Mouse (Mus musculus): Measurements from ENCODE around the gene Gclm.
A peak's percentile ranks its signal among the peaks of the same experiment; 100 is the strongest.

The Gclm gene

DNA sequence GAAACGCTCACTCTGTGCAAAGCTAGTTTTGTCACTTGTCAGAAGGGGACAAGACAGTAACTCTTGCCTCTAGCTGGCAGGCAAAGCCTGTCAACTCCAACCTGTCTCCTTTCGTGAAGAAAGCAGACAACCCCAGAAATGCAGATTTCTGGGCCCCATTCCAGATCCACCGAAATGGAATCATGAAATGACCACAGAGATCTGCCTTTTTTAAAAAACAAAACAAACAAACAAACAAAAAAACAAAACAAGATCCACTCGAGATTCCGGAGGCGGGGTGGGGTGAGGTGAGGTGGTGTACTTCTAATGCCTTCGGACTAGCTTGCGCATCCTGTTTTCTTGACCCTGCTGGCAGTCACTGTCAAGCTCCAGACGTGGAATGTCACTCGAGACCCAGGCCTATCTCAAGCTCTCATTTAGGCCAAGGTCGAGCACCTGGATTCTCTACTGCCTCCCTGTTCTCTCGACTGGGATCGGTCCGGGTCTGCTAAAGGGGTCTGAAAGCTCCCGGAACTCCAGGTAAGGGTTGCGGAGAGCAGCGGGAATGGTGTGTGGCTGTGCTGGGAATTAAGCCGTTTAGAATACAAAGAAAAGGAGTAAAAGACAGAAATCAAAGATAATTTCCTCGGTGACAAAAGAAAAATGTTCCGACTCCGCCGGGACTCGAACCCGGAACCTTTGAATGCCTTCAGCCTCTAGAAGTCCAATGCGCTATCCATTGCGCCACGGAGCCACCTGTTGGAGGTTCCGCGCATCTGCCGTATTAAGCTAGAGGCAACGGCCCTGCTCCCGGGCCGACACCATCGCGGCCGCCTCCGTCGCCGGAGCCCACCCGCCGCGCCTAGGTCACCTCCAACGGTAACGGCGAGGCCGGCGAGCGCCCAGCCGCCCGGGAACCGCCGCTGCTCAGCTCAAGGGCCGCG is 47.2 kb downstream of the Gclm start:
- peak; percentile 88 to 97 for DNase-seq (ENCODE audit: low spot score in 2 of 2)

DNA sequence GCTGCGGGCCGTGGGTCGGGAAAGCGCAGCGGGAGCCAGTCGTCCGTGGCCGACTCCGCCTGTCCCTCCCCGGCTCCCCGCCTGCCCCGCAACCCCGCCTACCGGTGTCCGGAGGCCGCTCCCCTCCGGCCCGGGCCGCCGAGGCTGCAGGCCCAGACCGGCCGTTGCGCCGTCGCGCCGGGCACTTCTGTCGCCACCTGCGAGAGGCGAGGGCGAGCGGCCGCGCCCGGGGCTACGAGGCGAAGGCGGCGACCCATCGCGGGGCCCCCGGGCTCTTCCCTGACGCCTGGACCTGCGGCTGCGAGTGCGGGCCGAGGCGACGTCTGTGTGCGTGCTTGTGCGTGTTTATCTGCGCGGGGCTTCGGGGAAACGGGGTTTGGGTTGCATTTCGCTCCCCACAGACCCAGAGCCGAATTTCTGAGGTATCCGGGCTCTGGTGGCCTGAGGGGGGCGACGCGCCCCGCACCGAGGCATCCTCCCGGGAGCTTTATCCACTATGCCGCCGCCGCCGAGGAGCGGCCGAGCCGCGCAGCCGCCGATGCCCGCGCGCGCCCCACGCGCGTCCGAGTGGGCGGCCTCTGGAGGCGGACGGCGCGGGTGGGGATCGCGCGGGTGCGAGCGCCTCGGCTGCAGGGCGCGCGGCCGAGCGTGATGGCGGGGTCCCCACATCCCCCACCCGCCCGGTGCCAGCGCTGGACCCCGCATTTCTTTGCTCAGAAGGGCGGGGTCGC is 48.0 kb downstream of the Gclm start:
- DNase-seq (ENCODE audit: low spot score in 2 of 2), result peak in 1 of 2 experiments; percentile 17

DNA sequence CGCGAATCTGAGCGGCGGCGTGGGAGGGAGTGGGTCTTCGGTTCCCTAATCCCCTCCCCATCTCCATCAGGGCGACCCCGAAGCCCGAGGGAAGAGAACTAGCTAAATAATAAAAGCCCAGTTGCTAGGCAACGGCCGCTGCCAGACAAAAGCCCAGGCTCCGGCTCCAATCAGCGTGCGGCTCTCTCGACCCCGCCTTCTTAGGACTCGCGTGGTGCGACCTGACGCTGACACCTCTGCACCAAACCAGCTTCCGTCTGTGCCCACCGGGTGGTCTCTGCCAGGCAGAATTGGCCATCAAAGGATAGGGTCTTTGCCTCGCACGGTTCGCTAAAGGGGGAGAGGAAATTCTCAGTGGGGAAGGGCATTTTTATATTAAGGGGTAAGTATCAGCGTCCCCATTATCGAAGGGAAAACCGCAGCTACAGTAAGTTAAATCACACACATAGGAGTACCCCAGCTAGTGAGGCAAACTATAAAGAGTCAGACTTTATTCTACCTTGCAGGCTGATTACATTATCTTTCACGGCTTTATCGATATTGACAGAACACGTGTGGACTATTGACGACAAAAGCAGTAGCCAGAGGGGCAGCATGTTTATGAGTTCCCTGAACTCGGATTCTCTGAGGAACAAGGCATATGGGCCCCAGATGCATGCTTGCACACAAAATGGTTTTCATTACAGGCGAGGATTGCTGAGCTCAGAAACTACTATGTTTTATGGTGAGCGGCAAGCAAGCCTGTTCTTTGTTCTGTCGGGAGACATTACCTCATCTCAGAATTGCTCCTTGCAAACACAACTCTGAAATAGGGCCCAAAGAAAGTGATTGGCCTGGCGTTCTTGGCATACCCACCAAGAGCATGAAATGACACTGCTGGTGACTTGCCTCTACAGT is 48.8 kb downstream of the Gclm start, which contains the start of gene Bcar3:
Gene Bcar3 (plus strand): TSS at position 183 of the 897 bp plus-strand sequence.
- peak; percentile 80 to 84 for DNase-seq (ENCODE audit: low spot score in 2 of 2)

DNA sequence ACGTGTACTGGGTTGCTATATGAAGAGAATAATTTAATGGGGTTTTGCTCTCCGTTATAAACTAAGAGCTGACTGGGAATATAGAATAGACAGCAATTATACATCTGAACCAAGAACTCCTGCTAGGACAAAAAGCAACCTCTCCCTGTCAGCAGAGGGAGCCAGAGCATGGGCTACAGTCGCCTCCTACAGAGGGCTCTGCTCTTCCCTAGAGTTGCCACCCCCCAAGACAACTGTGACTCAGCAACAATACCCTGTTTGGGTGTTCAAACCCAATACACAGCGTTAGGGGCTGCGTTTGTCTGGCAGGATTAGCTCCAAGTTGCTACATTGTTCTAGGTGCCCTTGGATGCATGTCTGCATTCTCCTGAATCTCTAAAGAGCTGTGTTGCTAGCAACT is 50.2 kb downstream of the Gclm start:
- DNase-seq (ENCODE audit: low spot score in 2 of 2), result peak; percentile 39 to 64

DNA sequence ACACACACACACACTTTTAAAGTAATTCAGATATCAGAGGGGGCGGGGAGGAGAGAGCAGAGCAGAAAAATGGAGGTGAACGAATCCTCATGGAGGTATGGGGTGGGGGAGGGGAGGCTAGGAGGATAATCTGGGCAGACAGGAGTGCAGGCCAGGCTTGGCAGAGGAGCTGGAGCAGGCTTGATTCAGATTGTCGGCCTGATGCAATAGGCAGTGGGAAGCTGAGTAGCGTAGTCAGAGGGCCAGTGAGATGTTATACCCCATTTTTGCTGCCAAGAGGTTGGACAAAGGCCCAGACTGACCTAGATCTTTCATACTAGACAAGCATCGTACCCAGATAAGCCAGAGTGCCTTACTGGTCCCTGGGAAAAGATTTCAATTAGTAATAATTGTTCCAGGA is 51.6 kb downstream of the Gclm start:
- no peak for DNase-seq (ENCODE audit: low spot score in 2 of 2)

DNA sequence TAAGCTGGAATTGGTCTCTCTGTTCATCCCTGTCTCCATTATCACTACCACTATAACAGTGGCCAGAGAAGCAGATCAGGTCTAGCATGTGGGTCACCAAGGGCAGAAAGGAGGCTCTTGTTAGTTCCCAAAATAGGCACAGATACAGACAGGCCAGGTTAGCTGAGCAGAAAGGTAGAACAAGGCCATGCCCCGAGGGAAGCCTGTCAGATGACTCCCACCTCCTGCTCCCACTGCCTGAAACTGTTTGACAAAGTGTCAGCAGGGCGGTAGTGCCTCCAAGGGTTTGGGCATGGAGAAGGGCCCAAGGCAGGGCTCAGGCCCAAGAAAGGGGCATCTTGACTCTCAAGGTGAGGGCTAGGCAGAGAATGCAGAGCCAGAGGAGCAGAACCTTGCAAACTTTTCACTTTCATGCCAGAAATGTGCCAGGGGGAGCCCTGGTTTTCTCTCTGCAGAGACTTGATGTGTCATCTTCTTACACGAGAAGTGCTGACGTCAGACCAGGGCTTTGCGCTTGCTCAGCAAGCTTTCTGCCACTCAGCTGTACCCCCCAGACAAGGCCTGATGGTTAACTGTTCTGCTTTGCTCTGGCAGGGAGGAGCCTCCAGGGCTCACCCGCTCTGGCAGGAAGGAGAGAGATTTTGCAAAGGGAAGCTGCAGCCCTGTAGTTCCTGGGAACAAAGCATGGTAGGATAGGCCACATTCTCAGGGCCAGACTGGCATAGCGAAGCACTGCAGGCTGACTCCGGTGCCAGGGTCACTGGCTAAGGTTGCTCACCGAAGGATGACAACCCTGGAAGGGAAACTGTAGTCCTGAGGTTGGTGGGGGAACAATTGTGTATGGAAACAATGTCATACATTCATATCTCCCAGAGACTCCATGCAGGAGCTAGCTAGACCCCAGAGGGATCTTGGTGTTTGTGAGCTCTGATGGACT is 55.9 kb downstream of the Gclm start:
- DNase-seq (ENCODE audit: low spot score in 2 of 2), result peak; percentile 35 to 41

DNA sequence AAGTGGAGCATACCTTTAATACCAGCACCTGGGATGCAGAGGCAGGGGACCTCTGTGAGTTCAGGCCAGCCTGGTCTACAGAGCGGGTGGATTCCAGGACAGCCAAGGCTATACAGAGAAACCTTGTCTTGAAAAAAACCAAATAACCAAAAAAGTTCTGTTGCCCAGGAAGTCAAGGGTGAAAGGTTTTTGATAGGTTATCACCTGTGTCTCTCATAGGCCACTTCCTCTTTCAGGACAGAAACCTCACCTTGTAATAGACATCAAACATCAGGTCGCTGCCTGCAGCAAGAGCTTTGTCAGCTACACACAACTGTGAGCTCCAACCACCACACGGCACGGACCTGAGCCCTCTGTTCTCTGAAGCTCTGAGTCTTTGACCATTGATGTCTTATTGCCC is 59.2 kb downstream of the Gclm start:
- DNase-seq (ENCODE audit: low spot score in 2 of 2), result no peak

DNA sequence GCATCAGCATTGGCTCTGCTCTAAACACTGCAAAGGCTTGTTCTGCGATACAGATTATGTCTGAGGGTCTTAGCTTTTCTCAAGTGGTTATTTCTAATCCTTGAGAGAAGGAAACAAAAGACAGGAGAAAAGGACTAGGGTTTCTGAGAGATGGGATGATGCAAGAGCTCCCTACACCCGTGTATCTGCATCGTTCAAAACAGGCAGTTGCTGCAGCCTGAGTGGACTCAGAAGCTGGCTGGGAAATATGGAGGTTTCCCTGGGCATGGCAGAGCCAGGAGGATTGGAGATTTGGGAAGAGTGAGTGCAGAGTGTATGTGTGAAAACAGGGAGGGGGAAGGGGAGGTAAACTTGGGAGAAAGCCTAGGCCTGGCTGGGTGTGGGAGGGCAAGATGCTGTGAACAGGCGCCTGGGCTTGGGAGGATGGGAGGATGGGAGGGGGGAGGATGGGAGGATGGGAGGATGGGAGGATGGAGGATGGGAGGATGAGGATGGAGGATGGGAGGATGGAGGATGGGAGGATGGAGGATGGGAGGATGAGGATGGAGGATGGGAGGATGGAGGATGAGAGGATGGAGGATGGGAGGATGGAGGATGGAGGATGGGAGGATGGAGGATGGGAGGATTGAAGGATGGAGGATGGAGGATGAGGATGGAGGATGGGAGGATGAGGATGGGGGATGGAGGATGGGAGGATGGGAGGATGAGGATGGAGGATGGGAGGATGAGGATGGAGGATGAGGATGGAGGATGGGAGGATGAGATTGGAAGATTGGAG is 62.7 kb downstream of the Gclm start:
- no peak for DNase-seq (ENCODE audit: low spot score in 2 of 2)

DNA sequence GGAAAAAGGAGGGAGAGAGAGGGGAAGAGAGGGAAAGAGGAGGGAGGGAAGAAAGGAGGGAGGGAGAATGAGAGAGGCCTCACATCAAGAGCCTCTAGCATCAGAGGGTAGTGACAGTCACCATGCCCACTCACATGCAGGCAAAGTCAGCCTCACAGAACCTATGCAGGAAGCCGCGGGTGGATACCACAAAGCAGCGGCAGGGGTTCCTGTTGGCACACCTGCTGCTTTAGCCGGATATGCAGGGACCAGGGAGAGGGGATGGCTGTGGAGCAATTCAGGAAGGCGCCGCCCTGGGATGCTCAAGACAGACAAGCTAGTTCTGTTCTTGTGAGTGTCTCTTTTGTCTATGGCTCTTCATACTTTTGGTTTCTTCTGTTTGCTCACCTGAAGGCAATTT is 63.6 kb downstream of the Gclm start:
- DNase-seq (ENCODE audit: low spot score in 2 of 2), result no peak

DNA sequence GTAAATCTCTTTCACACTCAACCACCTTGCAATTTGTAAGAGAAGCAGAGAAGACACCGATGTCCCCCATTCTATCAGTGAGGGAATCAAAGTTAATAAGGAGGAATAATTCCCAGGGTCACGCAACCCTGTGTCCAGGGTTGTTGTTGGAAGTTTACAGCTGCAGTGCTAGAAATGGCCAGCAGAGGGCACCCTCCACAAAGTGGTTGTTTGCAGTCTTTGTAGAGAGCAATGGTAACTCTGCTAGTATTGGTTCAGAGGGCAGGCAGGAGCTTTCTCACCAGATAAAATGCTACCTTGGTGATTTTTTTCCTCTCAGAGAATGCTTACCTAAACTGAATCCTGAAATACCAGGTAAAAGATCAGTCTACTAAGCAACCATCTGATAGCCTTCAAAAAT is 66.7 kb downstream of the Gclm start:
- peak; percentile 27 to 70 for DNase-seq (ENCODE audit: low spot score in 2 of 2)

DNA sequence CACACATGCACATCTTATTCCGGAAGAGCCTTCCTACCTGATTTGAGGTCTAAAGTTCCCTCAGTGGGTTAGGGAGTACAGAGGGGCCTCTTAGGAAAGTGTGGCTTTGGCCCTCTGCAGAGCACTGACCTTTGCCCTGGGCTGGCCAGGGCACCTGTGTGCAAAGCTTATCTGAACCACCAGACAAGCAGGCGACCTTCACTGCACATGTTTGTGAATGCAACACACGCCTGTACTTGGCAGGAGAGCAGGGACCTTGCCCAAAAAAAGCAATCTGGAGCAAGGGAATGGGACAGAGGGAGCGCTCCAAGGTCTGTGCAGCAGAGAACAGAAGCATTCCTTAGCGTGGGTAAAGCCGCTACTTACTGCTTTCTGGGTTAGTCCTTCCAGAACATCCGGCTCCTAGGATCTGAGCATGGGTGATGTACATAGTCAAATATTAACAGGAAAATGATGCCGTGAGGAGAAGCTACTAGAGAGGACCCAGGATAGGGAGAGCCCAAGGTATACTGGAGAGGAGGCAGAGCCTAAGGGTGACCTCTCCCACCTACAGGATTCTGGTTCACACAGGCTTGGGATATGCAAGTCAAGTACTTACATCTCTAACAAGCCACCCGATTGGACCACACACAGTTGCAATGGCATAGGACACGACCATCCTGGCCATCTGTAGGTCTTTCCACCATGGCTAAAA is 67.7 kb downstream of the Gclm start:
- DNase-seq (ENCODE audit: low spot score in 2 of 2), result no peak

DNA sequence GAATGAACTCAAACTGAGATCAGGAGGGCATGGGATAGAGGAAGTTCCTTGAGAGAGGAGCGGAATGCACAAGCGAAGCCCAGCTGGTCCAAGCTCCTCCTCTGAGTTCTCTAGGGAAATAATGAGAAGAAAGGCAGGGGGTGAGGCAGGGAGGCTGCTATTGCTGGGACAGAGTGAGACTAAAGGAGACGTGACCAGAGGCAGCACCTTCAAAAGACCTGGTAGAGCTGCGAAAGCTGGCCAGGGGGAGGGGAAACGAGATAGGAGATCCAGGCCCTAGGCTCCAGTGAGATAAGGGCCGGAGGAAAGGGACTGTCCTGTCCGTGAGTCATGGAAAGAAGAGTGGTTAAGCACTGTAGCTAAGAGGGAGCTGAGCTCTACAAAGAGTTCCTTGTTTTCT is 68.6 kb downstream of the Gclm start:
- DNase-seq (ENCODE audit: low spot score in 2 of 2), result no peak

DNA sequence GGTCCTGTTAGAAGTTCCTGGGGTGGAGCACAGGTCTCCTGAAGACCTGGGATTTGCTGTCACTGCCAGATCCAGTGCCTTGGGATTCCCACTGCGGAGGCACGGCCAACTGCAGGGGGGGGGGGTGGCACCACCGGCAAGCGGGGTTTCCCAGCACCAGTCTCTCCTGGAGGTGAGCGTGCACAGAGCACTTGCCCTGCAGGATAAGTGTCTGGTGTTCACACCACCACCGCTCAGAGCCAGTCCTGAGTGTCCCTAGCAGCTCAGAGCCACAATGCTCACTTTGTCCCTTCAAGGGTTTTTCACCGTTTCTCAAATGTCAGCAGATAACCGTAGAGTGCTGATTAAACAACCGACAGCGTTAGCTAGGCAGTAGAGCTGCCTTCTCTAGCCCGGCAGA is 71.3 kb downstream of the Gclm start:
- DNase-seq (ENCODE audit: low spot score in 2 of 2), result no peak

DNA sequence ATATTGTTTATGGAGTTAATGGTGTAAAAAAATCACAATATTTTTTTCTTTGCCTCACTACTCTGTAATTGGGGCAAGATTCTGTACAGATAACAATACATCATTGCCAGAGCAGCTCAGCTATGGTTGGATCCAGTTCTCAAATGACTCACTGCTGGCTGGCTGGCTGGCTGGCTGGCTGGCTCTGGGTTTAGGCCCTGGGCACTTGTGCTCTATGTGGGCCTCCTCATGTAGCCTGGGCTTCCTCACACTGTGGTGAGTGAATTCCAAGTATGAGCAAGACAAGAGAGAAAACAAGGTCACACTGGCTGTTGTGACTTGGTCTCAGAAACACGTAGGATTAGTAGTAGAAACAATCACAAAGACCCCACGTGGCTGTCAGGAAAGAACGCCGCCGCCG is 72.0 kb downstream of the Gclm start:
- DNase-seq (ENCODE audit: low spot score in 2 of 2), result no peak
